Mouse (Mus musculus) heart, postnatal 0 days (tissue): ENCODE data around the gene Srpx. TPM values are rescaled to one million over a fixed set of nuclear protein-coding genes. Genes with fewer than 3 reads are reported as not detected.

ENCODE experiments used
- ATAC-seq: fragments of 200-750 bp; cut with Nextera tagmentation; 2 replicates; pipeline ENCODE4 v1.8.0; 2017; ENCODE audit warnings: low read depth, moderate number of reproducible peaks, moderate library complexity; ENCODE audit not compliant: insufficient read depth
- DNase-seq: peaks from one replicate; pipeline ENCODE4 v3.0.0-alpha.2; 2016; ENCODE audit warnings: low spot score
- H3K27ac ChIP-seq: fragments of 300-500 bp; sonication (generic); 2 replicates; pipeline ENCODE4 v1.5.1; 2014; ENCODE audit warnings: low read depth, mild to moderate bottlenecking
- H3K27me3 ChIP-seq: fragments of 300-500 bp; sonication (generic); 2 replicates; pipeline ENCODE4 v1.6.1; 2014; ENCODE audit warnings: low read length, mixed read lengths; ENCODE audit not compliant: control insufficient read depth, insufficient read depth
- H3K36me3 ChIP-seq: fragments of 300-500 bp; sonication (generic); replicated peaks from 2 replicates; pipeline ENCODE4 v1.6.1; 2014; ENCODE audit warnings: low read length, mixed read lengths; ENCODE audit not compliant: control insufficient read depth, insufficient read depth
- H3K4me1 ChIP-seq: fragments of 300-500 bp; sonication (generic); 2 replicates; pipeline ENCODE4 v1.6.1; 2014; ENCODE audit warnings: antibody characterized with exemption; ENCODE audit not compliant: control insufficient read depth, insufficient read depth
- H3K4me2 ChIP-seq: fragments of 300-500 bp; sonication (generic); 2 replicates; pipeline ENCODE4 v1.6.1; 2014; ENCODE audit warnings: low read depth, mild to moderate bottlenecking, low read length, moderate library complexity
- H3K4me3 ChIP-seq: fragments of 300-500 bp; sonication (generic); 2 replicates; pipeline ENCODE4 v1.5.1; 2014; ENCODE audit warnings: low read depth, low read length
- H3K9ac ChIP-seq: fragments of 300-500 bp; sonication (generic); replicated peaks from 2 replicates; pipeline ENCODE4 v1.6.1; 2014; ENCODE audit warnings: low read depth, low read length, mixed read lengths
- H3K9me3 ChIP-seq: fragments of 300-500 bp; sonication (generic); replicated peaks from 2 replicates; pipeline ENCODE4 v1.6.1; 2016; ENCODE audit warnings: low read length; ENCODE audit not compliant: control insufficient read depth
- CTCF ChIP-seq: IDR thresholded peaks from 2 replicates; pipeline ENCODE4 v1.5.1; 2016; ENCODE audit warnings: antibody characterized with exemption, control low read depth, low read depth
- EP300 ChIP-seq: IDR thresholded peaks from 2 replicates; pipeline ENCODE4 v1.6.1; 2016; ENCODE audit warnings: antibody characterized with exemption, low read depth
- WGBS: fragments of 180-500 bp; shearing (Covaris S2); extraction: QIAGEN DNeasy Blood & Tissue Kit; methylation state at CpG from one replicate; pipeline ENCODE4 v1.1.7; 2014; 5-methylcytosine and 5-hydroxymethylcytosine counted together
- polyA plus RNA-seq: library from polyadenylated mRNA; unstranded; fragments of >200 nt; fragmentation: Nextera tagmentation; extraction: Ambion mirVana; gene quantifications from 2 replicates; pipeline ENCODE4 v1.2.1, GENCODE M21; 2015
- total RNA-seq: library from RNA; depleted of rRNA; stranded (reverse); fragments of >200 nt; gene quantifications from 2 replicates; pipeline ENCODE4 v1.2.3, GENCODE M21; 2014; ENCODE audit warnings: low replicate concordance; rRNA removed

The Srpx gene
- total and polyA plus RNA-seq, 2 experiments from 2014 or later = 8.9 to 10.8 TPM

DNA sequence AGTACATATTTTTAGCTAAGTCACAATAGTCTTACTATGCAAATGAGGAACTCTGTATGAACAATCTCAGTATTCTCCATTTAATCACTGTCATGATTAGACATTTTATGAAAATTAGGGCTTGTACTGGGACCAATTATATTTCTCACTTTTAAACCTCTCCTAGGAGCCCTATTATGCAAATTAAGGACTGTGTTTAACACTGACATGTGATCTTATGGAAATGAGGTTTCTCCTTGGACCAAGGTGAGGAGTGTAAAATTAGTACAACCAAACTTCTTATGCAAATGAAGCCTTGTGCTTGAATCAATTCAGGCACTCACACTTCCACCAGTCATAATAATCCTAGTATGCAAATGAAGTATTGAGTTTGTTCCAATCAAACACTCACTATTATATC is 107.3 kb downstream of the Srpx start:
- TF ChIP-seq EP300 (no peak), CTCF (no peak)

DNA sequence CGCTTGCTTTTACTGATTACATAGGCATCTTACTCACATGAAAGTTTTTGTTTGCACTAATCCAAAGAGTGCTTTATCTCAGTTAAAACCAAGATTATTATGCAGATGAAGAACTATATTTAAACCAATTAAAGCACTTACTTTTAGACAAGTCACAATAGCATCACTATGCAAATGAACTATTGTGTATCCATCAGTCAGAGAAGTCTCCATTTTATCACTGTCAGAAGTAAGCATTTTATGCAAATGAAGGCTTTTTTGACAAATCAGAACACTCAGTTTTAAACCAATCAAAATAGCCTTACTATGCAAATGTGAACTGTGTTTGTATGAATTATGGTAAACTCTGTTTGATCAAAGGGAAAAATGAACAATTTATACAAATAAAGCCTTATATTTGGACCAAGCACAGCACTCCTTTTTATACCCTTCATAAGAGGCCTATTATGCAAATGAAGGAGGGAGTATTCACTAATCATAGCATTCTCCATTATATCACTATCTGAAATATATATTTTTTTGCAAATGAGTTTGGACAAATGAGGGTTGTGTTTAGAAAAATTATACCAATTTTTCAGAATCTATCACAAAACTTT is 109.7 kb downstream of the Srpx start:
- Histone ChIP-seq H3K27me3 (no peaks in the 10 kb centered on the region), H3K36me3 (no peaks in the 10 kb centered on the region), H3K4me1 (no peaks in the 10 kb centered on the region), H3K9me3 (no peaks in the 10 kb centered on the region), H3K4me3 (no peak overlapping the region), H3K9ac (no peak overlapping the region), H3K4me2 (no peak overlapping the region), H3K27ac (no peak overlapping the region)
- no peak for ATAC-seq
- WGBS = 90% methylated on average over 1 of the region's 1 CpGs
- DNase-seq = no peak
- no peak for TF ChIP-seq CTCF
- TF ChIP-seq EP300 = no peak

More for the DNA sequence above, 107.3 kb downstream of the Srpx start:
- no peaks in the 10 kb centered on the region for H3K27me3 ChIP-seq
- DNase-seq (no peak), ATAC-seq (no peak)
- no peak overlapping the region for H3K27ac ChIP-seq
- H3K4me3 ChIP-seq = no peak overlapping the region
- H3K4me2 ChIP-seq = no peak overlapping the region
- H3K4me1 ChIP-seq = no peaks in the 10 kb centered on the region
- no peaks in the 10 kb centered on the region for H3K9me3 ChIP-seq
- no peaks in the 10 kb centered on the region for H3K36me3 ChIP-seq
- H3K9ac ChIP-seq = no peak overlapping the region

DNA sequence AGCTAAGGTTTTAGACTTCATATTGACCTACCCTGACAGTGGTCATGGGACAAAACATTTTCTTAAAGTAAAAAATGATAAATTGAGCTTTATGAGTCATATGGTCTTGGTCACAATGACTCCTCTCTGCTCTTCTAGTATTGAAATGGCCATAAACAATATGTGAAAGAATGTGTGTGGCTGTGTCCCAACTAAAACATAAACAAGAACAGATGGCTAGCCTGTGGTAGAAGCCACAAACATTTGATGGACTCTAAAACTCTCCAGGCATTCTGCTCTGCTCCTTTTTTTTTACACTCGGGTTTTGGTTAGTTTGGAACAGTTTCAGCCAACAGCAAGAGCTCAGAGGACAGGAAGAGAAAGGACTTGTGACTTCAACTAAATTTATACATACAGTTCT is 111.6 kb downstream of the Srpx start:
- H3K27me3 ChIP-seq = no peaks in the 10 kb centered on the region
- TF ChIP-seq CTCF (no peak), EP300 (no peak)
- H3K36me3 ChIP-seq = no peaks in the 10 kb centered on the region
- H3K27ac ChIP-seq = no peak overlapping the region
- WGBS = 31% methylated on average over 1 of the region's 1 CpGs
- no peak overlapping the region for H3K4me2 ChIP-seq
- ATAC-seq (no peak), DNase-seq (no peak)
- no peak overlapping the region for H3K9ac ChIP-seq
- H3K4me1 ChIP-seq = no peaks in the 10 kb centered on the region
- H3K4me3 ChIP-seq = no peak overlapping the region
- H3K9me3 ChIP-seq = no peaks in the 10 kb centered on the region

DNA sequence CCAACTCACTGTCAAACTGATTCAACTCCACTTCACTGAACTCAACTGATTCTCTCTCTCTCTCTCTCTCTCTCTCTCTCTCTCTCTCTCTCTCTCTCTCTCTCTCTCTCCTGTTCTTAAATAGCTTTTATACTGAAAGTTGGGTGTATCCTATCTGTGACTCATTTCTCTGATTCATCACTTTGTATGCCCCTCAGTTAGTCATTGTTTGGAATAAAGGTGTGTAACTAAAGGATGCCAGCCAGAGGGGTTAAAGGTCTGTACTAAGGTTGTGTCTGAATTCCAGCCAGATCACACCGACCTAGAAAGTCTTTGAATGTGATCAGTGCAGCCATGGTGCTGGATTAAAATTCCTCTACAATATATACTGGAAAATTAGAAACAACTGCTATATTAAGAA is 116.8 kb downstream of the Srpx start:
- H3K4me3 ChIP-seq = no peak overlapping the region
- TF ChIP-seq CTCF = no peak
- TF ChIP-seq EP300 = no peak
- ATAC-seq = no peak

More for the DNA sequence above, 116.8 kb downstream of the Srpx start:
- Histone ChIP-seq H3K9me3 (no peaks in the 10 kb centered on the region), H3K9ac (no peak overlapping the region), H3K27me3 (no peaks in the 10 kb centered on the region), H3K36me3 (no peaks in the 10 kb centered on the region), H3K27ac (no peak overlapping the region), H3K4me1 (no peaks in the 10 kb centered on the region), H3K4me2 (no peak overlapping the region)
- DNase-seq = no peak
- 55% methylated on average over 1 of the region's 1 CpGs for WGBS

Other genes with a start within 250 kb of the Srpx start
- not detected in 2 replicates for gene Sytl5, start 232.1 kb downstream of the Srpx start, total RNA-seq
- 0.07 TPM in 1 of 2 replicates, not detected in the other for gene Sytl5, start 232.1 kb downstream of the Srpx start, polyA plus RNA-seq
- gene Rpgr, start 99.2 kb upstream of the Srpx start, total RNA-seq = 3.4 and 12.7 TPM in 2 replicates
- 7.4 and 7.6 TPM in 2 replicates for gene Rpgr, start 99.2 kb upstream of the Srpx start, polyA plus RNA-seq
- not detected in 2 replicates for gene Otc, start 134.6 kb upstream of the Srpx start, total RNA-seq
- not detected in 2 replicates for gene Otc, start 134.6 kb upstream of the Srpx start, polyA plus RNA-seq